Mouse (Mus musculus): ENCODE measurements around the gene Trpc2. TPM values are rescaled to one million over a fixed set of nuclear protein-coding genes. Genes with fewer than 3 reads are reported as not detected.

Gene Trpc2
- total RNA-seq, 2 experiments from 2014 or later, result not detected

GRCm38 (mm10) chr7:102101487-102101886 is 18.6 kb downstream of the Trpc2 start, which contains the start of gene Art1:
Art1 (plus strand) TSS chr7:102101743.
- no peak for ATAC-seq (replicated peaks; ENCODE audit: poor library complexity, severe bottlenecking)

- no peak for ATAC-seq (replicated peaks; ENCODE audit: poor library complexity, severe bottlenecking)
Measured at GRCm38 (mm10) chr7:102102241-102102640, 19.3 kb downstream of the Trpc2 start.

- ATAC-seq (replicated peaks; ENCODE audit: poor library complexity, severe bottlenecking), result no peak
Measured at GRCm38 (mm10) chr7:102102696-102103095, 19.8 kb downstream of the Trpc2 start.

- ATAC-seq (replicated peaks; ENCODE audit: poor library complexity, severe bottlenecking), result no peak
Measured at GRCm38 (mm10) chr7:102103555-102103954, 20.6 kb downstream of the Trpc2 start.

- ATAC-seq (replicated peaks; ENCODE audit: poor library complexity, severe bottlenecking), result no peak
Measured at GRCm38 (mm10) chr7:102104126-102104525, 21.2 kb downstream of the Trpc2 start.

- ATAC-seq (replicated peaks; ENCODE audit: poor library complexity, severe bottlenecking), result peak; percentile 76
Measured at GRCm38 (mm10) chr7:102106700-102107141, 23.8 kb downstream of the Trpc2 start.

GRCm38 (mm10) chr7:102108206-102108605 is 25.3 kb downstream of the Trpc2 start:
- ATAC-seq (replicated peaks; ENCODE audit: poor library complexity, severe bottlenecking), result no peak

GRCm38 (mm10) chr7:102109171-102109570 is 26.3 kb downstream of the Trpc2 start, which contains the start of gene Art5:
Art5 (minus strand) TSS chr7:102109489.
- ATAC-seq (replicated peaks; ENCODE audit: poor library complexity, severe bottlenecking), result no peak

GRCm38 (mm10) chr7:102109746-102110145 is 26.8 kb downstream of the Trpc2 start:
- ATAC-seq (replicated peaks; ENCODE audit: poor library complexity, severe bottlenecking), result no peak

- no peak for ATAC-seq (replicated peaks; ENCODE audit: poor library complexity, severe bottlenecking)
Measured at GRCm38 (mm10) chr7:102113151-102113729, 30.3 kb downstream of the Trpc2 start.

- ATAC-seq (replicated peaks; ENCODE audit: poor library complexity, severe bottlenecking), result no peak
Measured at GRCm38 (mm10) chr7:102116579-102117331, 33.8 kb downstream of the Trpc2 start, which contains the start of gene Chrna10. Chrna10 (minus strand) TSS chr7:102116828.

- ATAC-seq (replicated peaks; ENCODE audit: poor library complexity, severe bottlenecking), result no peak
Measured at GRCm38 (mm10) chr7:102117382-102117781, 34.5 kb downstream of the Trpc2 start.

GRCm38 (mm10) chr7:102120326-102120725 is 37.4 kb downstream of the Trpc2 start:
- ATAC-seq (replicated peaks; ENCODE audit: poor library complexity, severe bottlenecking), result no peak

- no peak for ATAC-seq (replicated peaks; ENCODE audit: poor library complexity, severe bottlenecking)
Measured at GRCm38 (mm10) chr7:102132395-102132794, 49.5 kb downstream of the Trpc2 start.

- ATAC-seq (replicated peaks; ENCODE audit: poor library complexity, severe bottlenecking), result peak; percentile 67
Measured at GRCm38 (mm10) chr7:102137464-102137863, 54.5 kb downstream of the Trpc2 start.

- no peak for ATAC-seq (replicated peaks; ENCODE audit: poor library complexity, severe bottlenecking)
Measured at GRCm38 (mm10) chr7:102137898-102138297, 55.0 kb downstream of the Trpc2 start.

Other genes with a start within 250 kb of the Trpc2 start
- gene Inppl1, start 244.9 kb upstream of the Trpc2 start, total RNA-seq (2014; fragmentation: Nextera tagmentation), result 2.0 and 6.5 TPM in 2 replicates
- 7.5 and 11.7 TPM in 2 replicates for gene Inppl1, start 244.9 kb upstream of the Trpc2 start, total RNA-seq (2017)
- gene Folr2, start 225.9 kb upstream of the Trpc2 start, total RNA-seq (2014; fragmentation: Nextera tagmentation), result not detected in 2 replicates
- gene Folr2, start 225.9 kb upstream of the Trpc2 start, total RNA-seq (2017), result not detected in 2 replicates
- 111 and 144 TPM in 2 replicates for gene Anapc15, start 219.4 kb upstream of the Trpc2 start, total RNA-seq (2014; fragmentation: Nextera tagmentation)
- 80.1 and 145 TPM in 2 replicates for gene Anapc15, start 219.4 kb upstream of the Trpc2 start, total RNA-seq (2017)
- not detected in 2 replicates for gene Folr1, start 212.3 kb upstream of the Trpc2 start, total RNA-seq (2014; fragmentation: Nextera tagmentation)
- gene Folr1, start 212.3 kb upstream of the Trpc2 start, total RNA-seq (2017), result not detected in 2 replicates
- 76.6 and 89.7 TPM in 2 replicates for gene Lamtor1, start 177.2 kb upstream of the Trpc2 start, total RNA-seq (2014; fragmentation: Nextera tagmentation)
- 70.9 and 91.7 TPM in 2 replicates for gene Lamtor1, start 177.2 kb upstream of the Trpc2 start, total RNA-seq (2017)
- not detected in 2 replicates for gene Tomt, start 176.8 kb upstream of the Trpc2 start, total RNA-seq (2014; fragmentation: Nextera tagmentation)
- gene Tomt, start 176.8 kb upstream of the Trpc2 start, total RNA-seq (2017), result 0.09 TPM in 1 of 2 replicates, not detected in the other
- gene Lrrc51, start 149.2 kb upstream of the Trpc2 start, total RNA-seq (2014; fragmentation: Nextera tagmentation), result 4.0 and 6.1 TPM in 2 replicates
- gene Lrrc51, start 149.2 kb upstream of the Trpc2 start, total RNA-seq (2017), result 3.8 TPM in 1 of 2 replicates, not detected in the other
- 114 and 116 TPM in 2 replicates for gene Numa1, start 149.0 kb upstream of the Trpc2 start, total RNA-seq (2014; fragmentation: Nextera tagmentation)
- 153 and 204 TPM in 2 replicates for gene Numa1, start 149.0 kb upstream of the Trpc2 start, total RNA-seq (2017)
- 5.8 and 12.6 TPM in 2 replicates for gene Il18bp, start 64.4 kb upstream of the Trpc2 start, total RNA-seq (2014; fragmentation: Nextera tagmentation)
- gene Il18bp, start 64.4 kb upstream of the Trpc2 start, total RNA-seq (2017), result 1.1 and 3.7 TPM in 2 replicates
- gene Rnf121, start 17.6 kb upstream of the Trpc2 start, total RNA-seq (2014; fragmentation: Nextera tagmentation), result 11.2 and 13.2 TPM in 2 replicates
- gene Rnf121, start 17.6 kb upstream of the Trpc2 start, total RNA-seq (2017), result 12.0 and 13.1 TPM in 2 replicates
- gene Xndc1, start 17.6 kb upstream of the Trpc2 start, total RNA-seq (2014; fragmentation: Nextera tagmentation), result 56.6 and 64.4 TPM in 2 replicates
- gene Xndc1, start 17.6 kb upstream of the Trpc2 start, total RNA-seq (2017), result 17.0 and 23.2 TPM in 2 replicates
- 1.8 and 3.4 TPM in 2 replicates for gene Xntrpc, start 17.4 kb upstream of the Trpc2 start, total RNA-seq (2014; fragmentation: Nextera tagmentation)
- gene Xntrpc, start 17.4 kb upstream of the Trpc2 start, total RNA-seq (2017), result 1.5 and 2.3 TPM in 2 replicates
- gene Art1, start 18.6 kb downstream of the Trpc2 start, total RNA-seq (2014; fragmentation: Nextera tagmentation), result not detected in 2 replicates
- gene Art1, start 18.6 kb downstream of the Trpc2 start, total RNA-seq (2017), result 0.67 TPM in 1 of 2 replicates, not detected in the other
- 1.9 TPM in 1 of 2 replicates, not detected in the other for gene Art5, start 26.4 kb downstream of the Trpc2 start, total RNA-seq (2014; fragmentation: Nextera tagmentation)
- gene Art5, start 26.4 kb downstream of the Trpc2 start, total RNA-seq (2017), result not detected in 2 replicates
- gene Chrna10, start 33.7 kb downstream of the Trpc2 start, total RNA-seq (2014; fragmentation: Nextera tagmentation), result not detected in 2 replicates
- gene Chrna10, start 33.7 kb downstream of the Trpc2 start, total RNA-seq (2017), result not detected in 2 replicates
- gene Nup98, start 127.1 kb downstream of the Trpc2 start, total RNA-seq (2014; fragmentation: Nextera tagmentation), result 59.8 and 78.4 TPM in 2 replicates
- gene Nup98, start 127.1 kb downstream of the Trpc2 start, total RNA-seq (2017), result 42.2 and 45.3 TPM in 2 replicates
- gene Pgap2, start 127.1 kb downstream of the Trpc2 start, total RNA-seq (2014; fragmentation: Nextera tagmentation), result 62.0 and 85.6 TPM in 2 replicates
- 47.1 and 48.4 TPM in 2 replicates for gene Pgap2, start 127.1 kb downstream of the Trpc2 start, total RNA-seq (2017)
- gene Rhog, start 172.9 kb downstream of the Trpc2 start, total RNA-seq (2014; fragmentation: Nextera tagmentation), result 277 and 290 TPM in 2 replicates
- gene Rhog, start 172.9 kb downstream of the Trpc2 start, total RNA-seq (2017), result 52.9 and 57.3 TPM in 2 replicates
- 30.5 and 48.2 TPM in 2 replicates for gene Stim1, start 184.7 kb downstream of the Trpc2 start, total RNA-seq (2014; fragmentation: Nextera tagmentation)
- gene Stim1, start 184.7 kb downstream of the Trpc2 start, total RNA-seq (2017), result 22.9 and 28.3 TPM in 2 replicates